Mouse (Mus musculus): ENCODE measurements at regions not wholly inside any gene's neighbourhood (a gene's known extent, or its start where the extent isn't known, plus 50 kb on each side); places are given as distances from the start of the nearest gene placed in this dataset.
A peak's percentile ranks its signal among the peaks of the same experiment; 100 is the strongest.

GRCm38 (mm10) chr3:81750164-81750563, 182.2 kb upstream of the Ctso start:
- no peak overlapping the region for H3K4me2 ChIP-seq
- no peaks in the 10 kb centered on the region for H3K4me1 ChIP-seq
- no peak overlapping the region for H3K4me3 ChIP-seq (replicated peaks)
- H3K36me3 ChIP-seq: no peaks in the 10 kb centered on the region
- ATAC-seq (ENCODE audit: low FRiP score): no peak
- no peaks in the 10 kb centered on the region for H3K27me3 ChIP-seq (replicated peaks)
- no peaks in the 10 kb centered on the region for H3K9me3 ChIP-seq (replicated peaks)
- H3K27ac ChIP-seq (replicated peaks): no peak overlapping the region
- H3K9ac ChIP-seq (replicated peaks): no peak overlapping the region
- WGBS: 63% methylated on average over 1 of the region's 1 CpGs

DNA sequence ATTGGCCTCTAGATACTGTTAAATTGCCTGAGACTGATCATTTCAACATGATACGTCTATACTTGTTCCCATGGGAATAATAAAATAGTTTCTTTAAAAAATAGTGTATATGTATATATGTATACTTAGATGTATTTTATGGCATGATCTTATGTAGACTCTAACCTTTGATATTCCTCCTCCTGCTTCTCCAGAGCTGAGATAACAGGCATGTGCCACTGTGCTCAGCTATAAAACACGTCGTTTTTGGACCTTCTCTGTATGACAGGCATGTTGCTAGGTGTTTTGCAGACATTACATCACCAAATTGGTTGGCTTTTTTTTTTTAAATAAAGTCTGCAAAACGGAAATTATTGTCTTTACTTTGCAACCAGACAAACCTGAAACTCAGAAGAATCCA, 179.4 kb upstream of the Ctso start:
- no peak overlapping the region for H3K9ac ChIP-seq (replicated peaks)
- H3K4me1 ChIP-seq: no peaks in the 10 kb centered on the region
- H3K9me3 ChIP-seq (replicated peaks): no peaks in the 10 kb centered on the region
- no peak for ATAC-seq (ENCODE audit: low FRiP score)
- H3K27ac ChIP-seq (replicated peaks): no peak overlapping the region
- 76% methylated on average over 4 of the region's 4 CpGs for WGBS
- no peaks in the 10 kb centered on the region for H3K27me3 ChIP-seq (replicated peaks)
- H3K36me3 ChIP-seq: no peaks in the 10 kb centered on the region
- no peak overlapping the region for H3K4me3 ChIP-seq (replicated peaks)
- no peak overlapping the region for H3K4me2 ChIP-seq

DNA sequence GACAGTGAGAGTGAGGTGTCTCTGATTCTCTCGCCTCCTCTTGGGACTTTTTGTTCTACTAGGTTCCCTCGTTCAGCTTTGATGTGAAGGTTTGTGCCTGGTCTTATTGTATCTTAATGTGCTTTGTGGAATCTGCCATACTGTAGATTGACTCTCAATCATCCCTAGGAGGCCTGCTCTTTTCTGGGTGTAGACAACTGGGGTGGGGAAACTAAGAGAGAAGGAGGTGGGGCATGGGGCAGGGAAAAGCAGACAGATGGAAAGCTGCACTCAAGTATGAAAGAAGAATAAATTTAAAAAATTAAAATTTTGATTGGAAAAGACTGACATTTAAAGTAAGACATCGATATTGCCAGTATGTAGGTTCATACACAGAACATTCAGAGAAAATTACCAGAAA, 172.0 kb upstream of the Ctso start:
- Histone ChIP-seq H3K4me3 (replicated peaks) (no peak overlapping the region), H3K9ac (replicated peaks) (no peak overlapping the region), H3K4me2 (no peak overlapping the region), H3K9me3 (replicated peaks) (no peaks in the 10 kb centered on the region), H3K4me1 (no peaks in the 10 kb centered on the region), H3K36me3 (no peaks in the 10 kb centered on the region), H3K27me3 (replicated peaks) (no peaks in the 10 kb centered on the region), H3K27ac (replicated peaks) (no peak overlapping the region)
- no peak for ATAC-seq (ENCODE audit: low FRiP score)
- WGBS: 83% methylated on average over 3 of the region's 3 CpGs

DNA sequence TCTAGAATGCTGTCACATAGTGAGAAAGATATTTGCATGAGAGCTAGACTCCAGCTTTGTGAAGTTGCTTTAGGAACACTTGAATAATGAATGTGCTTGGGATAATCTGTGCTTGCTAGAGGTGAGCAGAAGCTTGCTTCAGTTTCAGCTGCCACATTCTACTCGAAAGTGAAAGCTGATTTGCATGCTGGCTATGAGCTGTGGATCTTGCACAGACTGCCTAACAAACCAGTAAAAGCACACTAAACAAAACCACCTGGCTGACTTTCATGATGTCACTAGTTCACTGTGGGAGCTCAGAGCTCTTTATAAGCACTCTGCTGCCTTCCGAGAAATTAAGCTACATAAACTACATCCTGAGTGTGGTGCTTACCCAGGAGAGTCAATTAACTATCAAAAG, 171.5 kb upstream of the Ctso start:
- Histone ChIP-seq H3K9ac (replicated peaks) (no peak overlapping the region), H3K27me3 (replicated peaks) (no peaks in the 10 kb centered on the region), H3K27ac (replicated peaks) (no peak overlapping the region), H3K4me3 (replicated peaks) (no peak overlapping the region), H3K4me1 (no peaks in the 10 kb centered on the region), H3K36me3 (no peaks in the 10 kb centered on the region), H3K9me3 (replicated peaks) (no peaks in the 10 kb centered on the region), H3K4me2 (no peak overlapping the region)
- WGBS: 39% methylated on average over 2 of the region's 2 CpGs
- no peak for ATAC-seq (ENCODE audit: low FRiP score)

- Histone ChIP-seq H3K27me3 (replicated peaks) (no peaks in the 10 kb centered on the region), H3K4me1 (no peaks in the 10 kb centered on the region)
- WGBS: 80% methylated on average over 3 of the region's 3 CpGs
Measured at GRCm38 (mm10) chr3:81771812-81772211, 160.6 kb upstream of the Ctso start.

GRCm38 (mm10) chr3:81773012-81773411, 159.4 kb upstream of the Ctso start:
- H3K27ac ChIP-seq (replicated peaks): no peak overlapping the region
- no peaks in the 10 kb centered on the region for H3K36me3 ChIP-seq
- no peak overlapping the region for H3K9ac ChIP-seq (replicated peaks)
- ATAC-seq (ENCODE audit: low FRiP score): no peak
- no peak overlapping the region for H3K4me3 ChIP-seq (replicated peaks)
- H3K9me3 ChIP-seq (replicated peaks): no peaks in the 10 kb centered on the region
- no peak overlapping the region for H3K4me2 ChIP-seq
- no peaks in the 10 kb centered on the region for H3K27me3 ChIP-seq (replicated peaks)
- H3K4me1 ChIP-seq: no peaks in the 10 kb centered on the region

More at GRCm38 (mm10) chr3:81771812-81772211, 160.6 kb upstream of the Ctso start:
- Histone ChIP-seq H3K9ac (replicated peaks) (no peak overlapping the region), H3K27ac (replicated peaks) (no peak overlapping the region), H3K36me3 (no peaks in the 10 kb centered on the region), H3K4me2 (no peak overlapping the region), H3K9me3 (replicated peaks) (no peaks in the 10 kb centered on the region), H3K4me3 (replicated peaks) (no peak overlapping the region)
- no peak for ATAC-seq (ENCODE audit: low FRiP score)

DNA sequence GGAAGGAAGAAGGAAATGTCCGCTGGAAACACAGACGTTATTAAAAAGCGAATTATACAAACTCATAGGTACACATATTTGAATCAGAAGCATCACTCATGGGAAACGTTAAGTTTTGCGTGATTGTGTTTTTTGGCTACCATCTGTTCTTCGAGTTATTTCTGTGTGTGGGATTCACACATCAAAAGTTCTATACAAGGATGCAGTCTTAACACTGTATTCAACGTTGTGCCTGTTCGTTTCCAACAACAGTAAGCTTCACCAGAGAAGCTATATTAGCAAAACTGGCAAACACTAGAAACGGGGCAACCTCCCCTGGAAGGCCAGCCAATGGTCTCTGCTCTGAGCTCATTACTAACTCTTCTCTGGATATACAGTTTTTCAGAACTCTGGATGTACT, 150.3 kb upstream of the Ctso start:
- Histone ChIP-seq H3K27ac (replicated peaks) (no peak overlapping the region), H3K4me2 (no peak overlapping the region), H3K9me3 (replicated peaks) (no peaks in the 10 kb centered on the region), H3K4me1 (peaks cover 5% of the 10 kb centered on the region), H3K27me3 (replicated peaks) (no peaks in the 10 kb centered on the region), H3K9ac (replicated peaks) (no peak overlapping the region), H3K36me3 (no peaks in the 10 kb centered on the region), H3K4me3 (replicated peaks) (no peak overlapping the region)
- no peak for ATAC-seq (ENCODE audit: low FRiP score)
- WGBS: 92% methylated on average over 9 of the region's 9 CpGs

DNA sequence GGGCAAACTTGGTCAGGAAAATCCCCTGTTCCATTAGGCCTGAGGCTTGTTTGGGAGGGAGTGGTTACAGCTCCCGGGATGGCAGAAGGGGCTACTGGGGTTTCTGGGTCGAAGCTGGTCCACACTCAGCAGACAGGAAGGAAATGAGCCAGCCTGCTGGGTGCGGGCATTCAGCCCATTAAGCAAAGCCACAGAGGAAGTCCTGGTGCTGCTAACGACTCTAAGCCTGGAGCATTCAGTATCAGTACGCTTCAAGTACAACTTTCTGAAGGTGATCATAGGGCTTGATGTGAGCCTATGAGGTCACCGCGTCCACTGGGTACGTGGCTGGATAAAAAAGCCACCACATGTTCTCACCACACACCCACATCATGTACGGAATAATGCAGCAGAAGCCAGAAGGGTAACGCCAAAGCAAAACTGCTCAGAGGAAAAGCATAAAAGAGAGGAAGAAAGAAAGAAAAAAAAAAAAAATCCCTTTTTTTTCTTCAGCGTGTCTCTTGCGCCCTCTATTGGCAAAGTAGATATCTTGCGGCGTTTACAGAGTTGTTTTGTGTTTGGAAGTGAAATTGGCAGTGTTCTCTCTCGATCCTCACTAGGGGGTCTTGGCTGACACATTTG, 149.4 kb upstream of the Ctso start:
- ATAC-seq (ENCODE audit: low FRiP score): peak; percentile 65
- no peak overlapping the region for H3K27ac ChIP-seq (replicated peaks)
- 0 out of 2 replicates have a peak overlapping the region, but pooled peaks have one; percentile 30 for H3K9ac ChIP-seq (replicated peaks)
- H3K27me3 ChIP-seq (replicated peaks): no peaks in the 10 kb centered on the region
- H3K36me3 ChIP-seq: no peaks in the 10 kb centered on the region
- no peaks in the 10 kb centered on the region for H3K9me3 ChIP-seq (replicated peaks)
- peak overlapping the region; percentile 54 for H3K4me2 ChIP-seq
- peaks cover 5% of the 10 kb centered on the region for H3K4me1 ChIP-seq
- peak overlapping the region; percentile 19 for H3K4me3 ChIP-seq (replicated peaks)
- WGBS: 25% methylated on average over 15 of the region's 15 CpGs

GRCm38 (mm10) chr3:81788915-81789314, 143.5 kb upstream of the Ctso start:
- H3K27me3 ChIP-seq (replicated peaks): no peaks in the 10 kb centered on the region
- H3K27ac ChIP-seq (replicated peaks): no peak overlapping the region
- 92% methylated on average over 2 of the region's 2 CpGs for WGBS
- no peak overlapping the region for H3K9ac ChIP-seq (replicated peaks)
- no peak for ATAC-seq (ENCODE audit: low FRiP score)
- no peak overlapping the region for H3K4me3 ChIP-seq (replicated peaks)
- H3K4me1 ChIP-seq: no peaks in the 10 kb centered on the region
- no peaks in the 10 kb centered on the region for H3K9me3 ChIP-seq (replicated peaks)
- H3K36me3 ChIP-seq: no peaks in the 10 kb centered on the region
- no peak overlapping the region for H3K4me2 ChIP-seq

- WGBS: 94% methylated on average over 6 of the region's 6 CpGs
- no peak overlapping the region for H3K27ac ChIP-seq (replicated peaks)
- no peak for ATAC-seq (ENCODE audit: low FRiP score)
Measured at GRCm38 (mm10) chr3:81789664-81790063, 142.7 kb upstream of the Ctso start.

GRCm38 (mm10) chr3:81802096-81802495, 130.3 kb upstream of the Ctso start:
- no peak overlapping the region for H3K4me2 ChIP-seq
- H3K9me3 ChIP-seq (replicated peaks): no peaks in the 10 kb centered on the region
- 0 out of 2 replicates have a peak, but pooled peaks cover 4% of the 10 kb centered on the region for H3K4me1 ChIP-seq
- no peak overlapping the region for H3K4me3 ChIP-seq (replicated peaks)
- no peaks in the 10 kb centered on the region for H3K27me3 ChIP-seq (replicated peaks)
- WGBS: 43% methylated on average over 2 of the region's 2 CpGs
- H3K36me3 ChIP-seq: no peaks in the 10 kb centered on the region
- no peak overlapping the region for H3K9ac ChIP-seq (replicated peaks)
- peak; percentile 59 for ATAC-seq (ENCODE audit: low FRiP score)
- H3K27ac ChIP-seq (replicated peaks): no peak overlapping the region

More at GRCm38 (mm10) chr3:81789664-81790063, 142.7 kb upstream of the Ctso start:
- H3K4me3 ChIP-seq (replicated peaks): no peak overlapping the region
- H3K27me3 ChIP-seq (replicated peaks): no peaks in the 10 kb centered on the region
- H3K36me3 ChIP-seq: no peaks in the 10 kb centered on the region
- H3K4me1 ChIP-seq: no peaks in the 10 kb centered on the region
- no peak overlapping the region for H3K4me2 ChIP-seq
- no peak overlapping the region for H3K9ac ChIP-seq (replicated peaks)
- H3K9me3 ChIP-seq (replicated peaks): no peaks in the 10 kb centered on the region

GRCm38 (mm10) chr3:81805745-81806144, 126.7 kb upstream of the Ctso start:
- Histone ChIP-seq H3K36me3 (no peaks in the 10 kb centered on the region), H3K4me3 (replicated peaks) (no peak overlapping the region), H3K4me2 (no peak overlapping the region), H3K27me3 (replicated peaks) (no peaks in the 10 kb centered on the region), H3K9ac (replicated peaks) (no peak overlapping the region), H3K9me3 (replicated peaks) (no peaks in the 10 kb centered on the region), H3K4me1 (0 out of 2 replicates have a peak, but pooled peaks cover 4% of the 10 kb centered on the region), H3K27ac (replicated peaks) (no peak overlapping the region)
- ATAC-seq (ENCODE audit: low FRiP score): no peak
- 63% methylated on average over 4 of the region's 4 CpGs for WGBS
